Mouse (Mus musculus) lung, postnatal 10 days (tissue): Measurements from ENCODE around the gene Tm9sf1.

Experiments used
- DNase-seq: peaks from one replicate; pipeline ENCODE4 v3.0.0; 2021

The Tm9sf1 gene

DNA sequence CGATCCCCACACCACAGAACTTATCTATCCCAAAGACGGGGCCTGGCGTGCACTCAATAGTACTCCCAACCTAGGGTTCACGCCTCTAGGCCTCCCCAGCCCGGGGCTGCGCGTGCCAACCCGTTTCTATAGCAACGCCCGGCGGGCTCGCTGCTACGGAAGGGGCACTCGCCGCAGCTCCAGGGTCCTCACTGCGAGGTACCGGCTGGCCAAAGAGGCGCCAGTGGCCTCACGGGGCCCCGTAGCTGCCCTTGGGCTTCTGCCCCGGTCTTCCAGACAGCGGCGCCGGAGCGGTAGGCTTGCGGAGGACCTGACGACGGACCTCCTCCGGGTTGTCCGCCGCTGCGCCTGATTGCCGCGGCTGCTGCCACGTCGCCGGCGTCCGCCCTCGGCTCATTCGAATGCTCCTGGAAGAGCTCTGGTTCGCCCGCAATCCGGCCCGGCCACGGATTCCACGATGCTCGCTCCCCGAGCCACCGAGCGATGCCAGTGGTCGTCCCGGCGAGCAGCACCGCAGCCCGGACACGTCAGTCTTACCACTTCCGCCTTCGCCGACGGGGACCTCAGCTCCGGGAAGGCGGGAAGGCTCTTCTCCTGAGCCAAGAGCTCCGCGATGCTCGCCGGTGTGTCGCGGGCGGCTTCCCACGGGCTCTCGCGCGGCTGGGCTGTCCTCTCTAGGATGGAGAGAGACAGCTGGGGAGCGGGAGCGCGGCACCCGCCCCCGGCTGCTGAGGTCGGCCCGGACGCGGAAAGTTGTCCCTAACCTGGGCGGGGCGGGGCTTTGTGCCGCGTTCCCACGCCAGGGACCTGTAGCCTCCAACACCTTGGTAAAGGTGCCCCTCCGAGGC, at the start of gene Tm9sf1:
Tm9sf1 (minus strand) TSS at position 747 of the 848 bp plus-strand sequence.
- peak; percentile 84 for DNase-seq

DNA sequence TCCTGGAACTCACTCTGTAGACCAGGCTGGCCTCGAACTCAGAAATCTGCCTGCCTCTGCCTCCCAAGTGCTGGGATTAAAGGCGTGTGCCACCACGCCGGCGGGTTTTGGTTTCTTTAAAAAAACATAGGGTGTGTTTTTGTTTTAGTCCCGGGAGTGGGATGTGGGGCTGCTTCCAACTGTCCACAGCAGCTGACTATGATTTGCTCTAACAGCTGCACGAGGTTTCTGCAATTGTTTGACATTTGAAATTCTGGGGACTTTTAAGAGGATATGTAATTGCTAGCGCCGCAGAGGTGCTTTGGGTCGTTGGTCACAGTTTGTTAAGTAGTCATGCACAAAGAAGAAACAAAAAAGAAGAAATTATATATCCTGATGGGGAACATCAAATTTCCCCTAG, 45.8 kb upstream of the Tm9sf1 start:
- DNase-seq, result no peak

DNA sequence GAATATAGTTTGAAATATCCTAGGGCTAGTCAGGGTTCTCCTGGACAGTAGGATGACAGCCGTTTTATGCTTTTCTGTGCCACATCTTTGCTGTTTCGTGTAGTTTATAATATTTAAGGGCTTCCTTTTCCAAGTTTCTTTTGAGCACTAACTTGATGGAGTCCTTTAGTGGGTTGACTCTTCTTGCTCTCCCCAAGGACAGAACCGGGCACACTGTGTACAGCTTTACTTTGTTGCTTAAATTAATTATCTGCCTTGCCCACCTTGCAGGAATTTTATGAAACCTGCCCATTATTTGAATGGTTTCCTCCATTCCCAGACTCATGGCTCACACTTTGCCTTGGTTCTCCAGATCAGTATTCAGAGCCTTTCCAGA, 38.5 kb upstream of the Tm9sf1 start:
- DNase-seq, result no peak

DNA sequence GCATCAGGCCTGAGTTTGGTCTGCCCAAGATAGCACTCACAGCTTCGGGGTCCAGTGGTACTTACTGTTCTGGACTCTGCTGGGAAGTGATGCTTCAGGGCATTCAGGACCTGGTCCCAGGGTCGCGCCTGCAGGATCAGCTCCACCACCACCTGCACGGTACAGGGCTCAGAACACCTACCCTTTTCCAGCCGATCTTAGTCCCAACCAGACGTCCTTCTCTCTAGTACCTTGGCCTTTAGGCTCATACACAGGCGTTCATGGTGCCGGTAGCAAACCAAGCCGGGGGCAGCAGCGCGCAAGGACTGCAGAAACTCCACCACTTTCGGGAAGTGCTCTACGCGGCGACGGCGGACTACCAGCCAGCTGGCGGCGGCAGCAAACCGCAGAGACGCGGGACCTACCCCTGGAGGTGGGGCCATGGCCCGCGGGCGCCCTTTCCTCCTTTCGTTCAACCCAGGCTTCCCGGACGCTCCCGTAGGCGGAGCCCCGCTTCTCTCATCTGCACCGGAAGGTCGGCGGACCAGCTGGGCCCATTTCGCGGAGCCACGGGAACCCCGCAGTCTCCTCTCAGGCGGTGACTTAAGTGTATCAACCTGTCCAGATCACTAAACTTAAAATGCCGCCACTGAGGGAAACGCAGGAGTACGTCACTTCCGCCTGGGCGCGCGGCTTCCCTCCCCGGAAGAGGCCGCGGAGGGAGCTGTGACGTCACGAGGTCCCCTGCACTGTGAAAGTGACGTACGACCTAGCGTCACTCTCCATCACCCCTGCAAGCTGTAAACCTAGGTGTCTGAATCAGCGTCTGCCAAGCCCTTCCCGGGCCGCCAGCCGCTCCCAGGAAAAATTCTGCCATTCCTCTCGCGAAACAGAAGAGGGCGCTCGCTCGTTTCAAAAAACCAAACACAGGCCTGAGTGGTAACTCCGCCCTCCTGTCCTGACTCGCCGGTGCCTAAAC, 37.8 kb upstream of the Tm9sf1 start, which contains the start of gene Tinf2:
Tinf2 (minus strand) TSS at position 661 of the 958 bp plus-strand sequence.
- DNase-seq, result peak; percentile 95

DNA sequence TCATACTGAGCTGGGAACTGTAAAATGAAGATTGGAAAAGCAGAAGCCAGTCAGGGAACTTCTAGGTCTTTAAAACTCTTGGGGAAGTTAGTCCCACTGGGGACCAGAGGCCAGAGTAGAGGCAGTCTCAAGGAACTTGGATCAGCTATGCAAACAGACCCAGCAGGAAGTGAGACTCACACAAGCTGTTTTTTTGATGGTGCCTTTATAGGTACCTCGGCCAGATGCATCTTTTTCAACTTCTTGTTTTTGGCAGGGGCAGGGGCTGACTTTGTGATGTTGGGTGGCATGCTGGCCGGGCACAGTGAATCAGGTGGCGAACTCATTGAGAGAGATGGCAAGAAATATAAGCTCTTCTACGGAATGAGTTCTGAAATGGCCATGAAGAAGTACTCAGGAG, 34.0 kb upstream of the Tm9sf1 start:
- DNase-seq, result no peak

DNA sequence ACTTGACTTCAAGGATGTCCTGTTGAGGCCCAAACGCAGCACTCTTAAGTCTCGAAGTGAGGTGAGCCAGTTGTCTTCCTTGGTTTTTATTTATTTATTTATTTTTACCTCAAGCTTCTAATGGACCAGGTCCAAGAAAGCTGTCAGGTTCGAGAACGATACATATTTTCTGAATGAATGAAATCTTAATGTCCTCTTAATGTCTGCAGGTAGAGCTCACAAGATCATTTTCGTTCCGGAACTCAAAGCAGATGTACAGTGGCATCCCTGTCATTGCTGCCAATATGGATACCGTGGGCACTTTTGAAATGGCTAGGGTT, 29.1 kb upstream of the Tm9sf1 start:
- DNase-seq, result no peak

DNA sequence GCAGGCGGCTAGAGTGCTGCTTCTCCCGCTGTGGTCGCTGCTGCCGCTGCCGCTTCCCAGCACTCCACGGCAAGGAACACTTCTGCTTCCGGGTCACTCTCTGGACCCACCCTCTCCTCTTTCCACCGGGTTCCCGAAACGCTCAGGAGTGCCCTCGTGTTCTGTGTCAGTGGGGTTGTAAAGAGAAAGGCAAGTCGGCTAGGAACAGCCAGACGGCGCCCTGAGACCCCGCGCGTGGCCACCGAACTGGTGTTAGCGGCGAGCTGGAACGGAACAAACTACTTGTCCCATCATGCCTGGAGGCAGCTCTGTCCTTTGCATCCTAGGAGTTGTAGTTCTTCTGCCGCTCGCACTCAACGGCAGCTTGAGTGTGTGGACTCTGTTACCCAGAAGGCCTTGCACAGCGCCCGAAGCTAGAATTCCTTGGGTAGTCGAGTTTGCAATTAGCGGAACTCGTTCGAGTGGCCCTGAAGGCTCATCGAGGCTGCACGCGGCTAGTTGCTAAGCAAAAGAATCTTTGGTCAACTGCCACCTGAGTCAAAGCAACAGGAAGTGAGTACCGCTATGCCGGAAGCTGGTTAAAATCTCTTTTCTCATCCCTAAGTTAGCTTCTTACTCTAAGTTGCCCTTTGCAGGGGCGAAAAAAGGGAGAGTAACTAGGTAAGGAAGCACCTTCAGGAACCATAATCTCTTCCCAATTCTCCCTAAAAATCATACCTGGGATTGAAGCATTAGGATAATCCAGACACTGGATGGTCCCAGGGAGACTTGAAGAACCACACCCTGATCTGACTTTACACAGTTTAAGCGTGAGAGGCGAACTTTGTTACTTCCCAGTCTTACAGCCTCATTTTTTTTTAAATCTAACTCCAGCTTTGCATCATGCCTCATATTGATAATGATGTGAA, 28.5 kb upstream of the Tm9sf1 start, which contains the start of the genes Gmpr2 and Nedd8:
Gmpr2 (plus strand) TSS at position 109 of the 908 bp plus-strand sequence.
Nedd8 (minus strand) TSS at position 292 of the 908 bp plus-strand sequence.
- DNase-seq, result peak; percentile 94

DNA sequence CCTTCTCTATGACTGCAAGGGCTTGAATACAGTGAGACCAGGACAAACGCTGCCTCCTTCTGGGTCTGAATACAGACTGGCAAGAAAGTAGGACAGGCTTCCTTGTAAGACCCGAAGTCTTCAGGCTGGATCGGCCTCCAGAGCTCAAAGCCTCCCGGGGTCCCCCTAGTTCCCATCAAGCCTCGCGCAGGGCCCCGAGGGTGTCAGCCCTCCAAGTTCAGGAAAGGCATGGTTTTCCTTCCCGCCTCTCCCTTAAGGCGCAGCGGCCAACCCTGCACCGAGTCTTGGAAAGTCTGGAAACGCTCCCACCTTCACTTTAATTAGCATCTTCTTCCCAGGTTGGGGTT, 27.9 kb upstream of the Tm9sf1 start:
- DNase-seq, result no peak

DNA sequence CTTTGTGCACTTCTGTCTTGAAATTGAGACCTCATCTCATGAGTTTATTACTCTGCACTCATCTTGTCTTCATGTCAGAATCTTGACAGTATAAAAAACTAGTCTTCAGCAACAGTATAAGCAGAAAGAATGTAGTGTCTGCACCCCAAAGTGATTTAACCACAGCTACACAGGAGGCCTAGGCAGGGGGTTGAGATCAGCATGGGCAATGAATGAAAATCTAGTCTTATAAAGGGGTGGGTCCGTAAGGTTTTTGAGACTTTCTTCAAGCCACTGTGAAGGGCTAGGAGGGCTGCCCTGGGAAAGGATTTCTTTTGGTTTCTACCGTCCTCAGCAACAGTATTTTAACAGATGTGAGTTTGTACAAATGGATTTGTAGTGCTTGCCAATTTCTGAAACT, 17.0 kb upstream of the Tm9sf1 start:
- DNase-seq, result no peak

DNA sequence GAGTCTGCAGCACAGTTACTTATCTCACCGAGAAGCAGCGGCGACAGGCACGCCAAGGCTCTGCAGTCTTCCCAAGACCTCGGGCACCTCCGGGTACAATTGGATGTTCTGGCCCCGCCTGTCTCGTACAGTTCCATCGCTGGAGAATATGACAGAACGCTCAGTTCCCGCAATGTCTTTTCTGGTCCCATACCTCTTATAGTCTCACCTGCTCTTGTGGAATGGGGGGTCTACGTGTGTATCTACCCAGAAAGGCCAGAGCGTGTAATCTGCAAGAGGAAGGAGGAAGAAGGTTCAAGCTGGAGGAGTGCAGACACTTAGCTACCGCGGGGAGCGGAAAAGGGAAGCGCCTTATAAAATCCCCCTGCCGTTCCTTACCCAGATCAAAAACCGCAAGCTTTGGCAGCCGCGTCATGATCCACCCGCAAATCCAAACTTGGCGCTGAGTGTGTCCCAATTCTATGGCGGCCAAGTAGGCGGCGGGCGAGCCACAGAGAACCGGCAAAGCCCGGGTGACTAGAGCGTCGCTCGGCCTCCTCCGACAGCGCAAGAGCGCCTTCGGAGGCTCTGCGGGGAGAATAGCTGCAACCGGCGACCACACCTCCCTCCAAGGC, 16.5 kb upstream of the Tm9sf1 start, which contains the start of gene Mdp1:
Mdp1 (minus strand) TSS at position 549 of the 614 bp plus-strand sequence.
- peak; percentile 88 for DNase-seq

DNA sequence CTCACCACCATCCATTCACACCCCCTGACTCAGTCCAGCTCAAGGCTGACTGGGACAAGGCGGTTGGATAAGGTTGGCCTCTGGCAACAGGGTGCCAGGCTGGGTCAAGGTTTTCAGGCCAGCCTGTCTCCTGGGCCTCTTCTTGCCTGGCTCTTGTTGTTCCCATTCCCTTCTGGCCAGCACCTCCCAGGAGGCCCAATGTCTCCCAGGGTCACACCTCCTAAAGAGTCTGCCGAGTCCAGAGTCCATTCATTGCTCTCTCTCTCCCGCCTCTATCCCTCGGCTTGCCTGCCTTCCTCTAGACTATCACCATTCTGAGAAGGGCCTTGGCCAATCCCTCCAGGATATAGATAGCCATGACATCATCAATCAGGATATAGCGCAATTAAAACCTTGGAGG, 14.4 kb upstream of the Tm9sf1 start:
- no peak for DNase-seq

DNA sequence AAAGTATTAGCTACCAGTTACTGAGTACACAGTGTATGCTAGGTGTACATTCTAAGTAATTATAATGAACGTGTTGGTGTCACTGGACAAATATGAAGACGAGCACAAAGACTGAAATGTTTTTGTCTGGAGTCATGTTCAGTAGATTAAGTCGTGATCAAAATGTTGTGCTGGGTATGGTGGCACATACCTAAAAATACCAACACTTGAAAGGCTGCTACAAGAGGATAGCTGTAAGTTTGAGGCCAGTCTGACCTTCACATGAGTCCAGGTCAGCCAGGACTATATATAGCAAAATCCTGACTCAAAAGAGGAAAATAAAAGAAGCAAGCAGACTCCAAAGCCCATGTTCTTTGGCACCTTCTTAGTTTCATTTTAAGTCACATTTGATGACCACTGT, 13.3 kb upstream of the Tm9sf1 start:
- DNase-seq, result no peak

DNA sequence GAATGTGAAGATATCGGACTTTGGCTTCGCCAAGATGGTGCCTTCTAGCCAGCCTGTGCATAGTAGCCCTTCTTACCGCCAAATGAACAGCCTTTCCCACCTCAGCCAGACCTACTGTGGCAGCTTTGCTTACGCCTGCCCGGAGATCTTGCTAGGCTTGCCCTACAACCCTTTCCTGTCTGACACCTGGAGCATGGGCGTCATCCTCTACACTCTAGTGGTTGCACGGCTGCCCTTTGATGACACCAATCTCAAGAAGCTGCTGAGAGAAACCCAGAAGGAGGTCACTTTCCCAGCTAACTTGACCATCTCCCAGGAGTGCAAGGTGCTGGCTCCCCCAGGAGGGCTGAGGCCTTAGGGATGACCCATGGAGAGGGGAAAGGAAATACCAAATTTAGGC, 7.9 kb upstream of the Tm9sf1 start:
- no peak for DNase-seq

DNA sequence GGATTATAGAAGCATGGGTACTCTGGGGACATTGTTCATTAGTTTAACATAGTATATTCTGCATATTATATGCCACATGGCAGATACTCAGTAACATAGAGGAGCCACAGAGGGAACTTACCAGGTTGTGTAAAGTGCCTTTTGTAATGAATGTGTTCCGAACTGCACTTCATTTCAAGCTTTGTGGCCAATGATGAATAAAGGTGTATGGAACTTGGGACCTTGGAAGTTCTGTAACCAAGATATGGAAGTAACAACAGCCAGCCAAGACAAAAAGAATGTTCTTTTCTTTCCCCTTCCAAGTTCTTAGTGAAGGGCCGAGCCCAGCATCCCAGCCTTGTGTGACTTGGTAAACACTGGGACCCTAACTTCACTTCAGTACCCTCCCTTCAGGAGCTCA, 6.3 kb upstream of the Tm9sf1 start, which contains the start of gene Tssk4:
Tssk4 (plus strand) TSS at position 301 of the 400 bp plus-strand sequence.
- no peak for DNase-seq

DNA sequence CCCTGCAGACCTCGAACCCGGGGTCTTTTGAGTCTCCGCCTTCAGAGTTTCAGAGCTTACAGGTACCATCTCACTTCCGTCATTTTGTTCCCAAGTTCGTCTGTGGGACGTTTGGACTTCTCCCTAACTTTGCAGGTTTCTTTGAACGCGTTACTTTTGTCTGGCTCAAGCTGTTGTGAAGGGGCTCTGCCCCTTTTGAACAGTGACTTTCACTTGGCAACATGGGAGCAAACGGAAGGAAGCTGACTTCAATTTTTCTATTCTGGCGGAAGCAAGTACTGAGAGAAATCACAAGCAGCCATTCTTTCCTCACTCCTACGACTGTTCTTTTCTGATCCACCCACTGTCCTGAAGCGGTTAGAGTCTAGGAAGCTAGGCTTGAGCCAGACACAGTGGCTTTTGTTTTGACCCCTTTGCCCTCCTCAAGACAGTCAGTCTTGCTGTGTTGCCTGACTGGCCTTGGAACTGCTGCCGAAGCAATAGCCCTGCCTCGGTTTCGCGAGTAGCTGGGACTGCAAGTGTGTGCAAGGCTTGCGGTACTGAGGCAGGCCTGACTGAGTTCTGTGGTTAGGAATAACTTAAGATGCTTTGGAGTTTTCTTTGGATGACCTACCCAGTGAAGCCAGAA, 769 bp upstream of the Tm9sf1 start:
- peak; percentile 31 for DNase-seq

DNA sequence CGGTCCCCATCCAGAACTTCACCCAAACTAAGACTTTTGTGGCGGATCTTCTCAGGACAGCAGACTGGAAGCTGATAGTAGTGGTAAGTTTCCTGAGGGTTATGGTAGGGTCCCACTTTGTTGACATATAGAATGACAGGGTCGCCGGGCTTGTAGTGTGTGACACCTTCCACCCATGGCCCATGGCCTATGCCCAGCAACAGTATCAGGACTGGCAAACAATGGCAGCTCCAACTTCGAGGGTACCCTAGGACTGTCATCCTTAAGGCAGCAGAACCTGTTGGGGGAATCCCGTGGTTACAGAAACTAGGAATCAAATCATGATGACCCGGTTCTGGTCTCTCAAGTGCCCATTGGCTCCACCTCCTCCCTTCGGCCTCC, 937 bp downstream of the Tm9sf1 start:
- DNase-seq, result no peak

DNA sequence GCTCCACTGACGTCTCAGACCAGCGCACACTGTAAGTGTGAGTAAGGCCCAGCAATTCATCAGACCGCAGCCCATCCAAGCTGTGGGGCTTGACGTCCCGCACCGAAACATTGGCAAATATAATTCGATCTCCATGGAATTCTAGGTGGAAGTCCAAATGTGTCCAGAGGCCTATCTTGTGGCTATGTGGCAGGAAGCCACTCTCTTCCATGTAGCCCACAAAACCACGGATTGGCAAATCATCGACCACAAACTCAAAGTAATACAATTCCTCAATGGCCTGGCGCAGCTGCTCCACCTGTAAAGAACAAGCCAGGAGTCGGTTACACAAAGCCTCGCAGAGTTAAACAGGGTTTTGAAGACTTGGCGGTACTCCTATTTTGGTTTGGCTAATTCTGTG, 2.3 kb downstream of the Tm9sf1 start:
- no peak for DNase-seq

DNA sequence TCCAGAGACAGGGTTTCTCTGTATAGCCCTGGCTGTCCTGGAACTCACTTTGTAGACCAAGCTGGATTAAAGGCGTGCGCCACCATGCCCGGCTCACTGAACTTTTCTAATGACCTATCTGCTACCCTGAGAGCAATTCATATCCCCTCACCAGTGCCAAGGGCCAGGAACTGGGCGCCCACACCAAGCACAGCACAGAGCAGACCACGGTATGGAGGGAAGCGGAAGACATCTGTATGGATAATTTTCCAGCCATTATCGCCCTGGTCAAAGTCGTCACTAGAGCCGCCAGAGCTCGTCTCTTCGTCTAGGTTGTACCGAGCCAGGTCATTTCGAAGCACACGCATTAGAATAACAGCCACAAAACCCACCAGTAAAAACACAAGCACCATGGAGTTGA, 2.8 kb downstream of the Tm9sf1 start:
- no peak for DNase-seq

DNA sequence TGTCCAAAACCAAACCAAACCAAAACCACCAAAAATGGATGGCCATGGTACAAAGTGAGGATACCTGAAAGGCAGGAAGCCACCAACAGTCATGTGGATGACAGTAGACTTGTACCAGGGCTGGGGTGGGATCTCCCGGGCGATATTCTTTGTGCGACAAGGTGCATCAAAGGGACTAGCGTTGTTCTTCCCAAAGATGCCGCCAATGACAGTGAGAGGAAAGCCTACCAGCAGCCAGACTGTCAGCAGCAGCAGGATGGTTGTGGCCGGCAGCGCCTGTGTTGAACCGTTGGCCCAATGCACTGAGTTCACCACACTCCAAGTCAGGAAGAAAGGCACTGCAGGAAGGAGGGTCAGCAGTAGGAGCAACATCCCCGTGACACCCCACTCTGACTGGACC, 5.8 kb downstream of the Tm9sf1 start, which contains the start of gene Gm49378:
Gm49378 (minus strand) TSS at position 101 of the 400 bp plus-strand sequence.
- DNase-seq, result no peak

DNA sequence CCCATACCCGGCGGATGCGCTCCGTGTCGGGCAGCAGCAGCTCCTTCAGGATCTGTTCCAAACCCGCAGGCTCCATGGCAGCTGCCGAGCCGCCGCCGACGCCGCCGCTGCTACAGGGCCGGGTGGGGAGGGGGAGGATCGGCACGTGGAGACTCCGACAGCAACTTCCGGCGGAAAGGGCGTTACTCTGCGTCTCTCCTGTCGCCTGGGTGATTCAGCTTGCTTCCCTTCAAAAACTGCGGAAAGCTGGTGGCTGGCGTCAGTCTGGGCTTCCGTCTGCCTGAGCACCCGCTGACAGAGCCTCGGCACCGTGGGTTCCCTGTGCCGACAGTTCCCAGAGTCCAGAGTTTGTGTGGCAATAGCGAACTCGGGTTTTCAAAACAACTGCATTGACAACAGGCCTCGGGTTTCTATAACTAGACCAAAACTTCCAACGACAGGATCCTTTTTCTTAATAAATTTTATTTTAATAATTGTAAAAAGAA, 8.0 kb downstream of the Tm9sf1 start, which contains the start of gene Ipo4:
Ipo4 (minus strand) TSS at position 435 of the 485 bp plus-strand sequence.
- peak; percentile 93 for DNase-seq

DNA sequence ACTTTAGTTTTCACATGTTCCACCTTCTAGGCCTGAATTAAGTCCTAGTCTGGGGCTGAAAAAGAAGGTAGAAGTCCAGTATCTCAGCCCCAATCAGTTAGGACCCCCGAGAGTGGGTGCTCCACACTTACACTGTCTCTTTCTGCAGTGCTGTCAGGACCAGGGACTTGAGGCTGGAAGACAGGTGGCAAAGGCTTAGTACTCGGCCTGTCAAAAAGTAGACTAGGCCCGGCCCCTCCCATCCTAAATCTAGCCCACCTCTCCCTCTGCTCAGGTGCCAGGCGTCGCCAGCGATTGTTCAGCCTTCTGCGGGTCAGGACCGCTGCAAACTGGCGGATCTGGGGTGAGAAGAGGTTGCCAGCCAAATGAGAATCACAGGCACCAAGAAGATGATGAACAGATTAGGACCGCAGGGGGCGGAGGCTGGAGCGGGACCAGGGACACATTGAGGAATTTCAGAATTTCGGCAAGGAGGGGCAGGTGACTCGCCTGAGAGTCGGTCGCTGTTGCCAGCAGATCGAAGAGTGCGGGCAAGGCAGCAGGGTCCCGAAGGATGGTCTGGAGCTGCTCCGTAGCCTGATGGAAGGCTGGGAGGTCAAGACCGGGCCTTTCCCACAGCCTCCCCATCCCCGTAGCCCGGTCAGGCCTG, 8.6 kb downstream of the Tm9sf1 start:
- peak; percentile 41 for DNase-seq
